Mouse (Mus musculus) kidney, adult 2 months (tissue): ENCODE data around the gene Hectd1.

Experiments
- CTCF ChIP-seq: fragments of 200-500 bp; conservative IDR thresholded peaks from 2 replicates; pipeline ENCODE4 v1.5.1; 2011; ENCODE audit warnings: low read depth, mild to moderate bottlenecking, control low read depth, low read length, moderate library complexity, mixed read lengths; ENCODE audit not compliant: insufficient read depth, insufficient read length
- POLR2A ChIP-seq: fragments of 200-500 bp; IDR thresholded peaks from one replicate; pipeline ENCODE4 v1.6.1; 2011; ENCODE audit warnings: low read depth, low read length, control low read depth

- TF ChIP-seq CTCF (no peak), POLR2A (no peak)
Observed at GRCm38 (mm10) chr12:51842081-51842864, 12.9 kb upstream of the Hectd1 start.
